Mouse (Mus musculus): ENCODE data around the gene Snorc. TPM values are rescaled to one million over a fixed set of nuclear protein-coding genes. Genes with fewer than 3 reads are reported as not detected.
"Not testable (repeated sequence)": the region's sequence is repeated elsewhere in the genome, so short reads cannot be mapped to it uniquely, and the experiment has no call there.

Snorc gene
- total and polyA plus RNA-seq, 3 experiments: not detected

DNA sequence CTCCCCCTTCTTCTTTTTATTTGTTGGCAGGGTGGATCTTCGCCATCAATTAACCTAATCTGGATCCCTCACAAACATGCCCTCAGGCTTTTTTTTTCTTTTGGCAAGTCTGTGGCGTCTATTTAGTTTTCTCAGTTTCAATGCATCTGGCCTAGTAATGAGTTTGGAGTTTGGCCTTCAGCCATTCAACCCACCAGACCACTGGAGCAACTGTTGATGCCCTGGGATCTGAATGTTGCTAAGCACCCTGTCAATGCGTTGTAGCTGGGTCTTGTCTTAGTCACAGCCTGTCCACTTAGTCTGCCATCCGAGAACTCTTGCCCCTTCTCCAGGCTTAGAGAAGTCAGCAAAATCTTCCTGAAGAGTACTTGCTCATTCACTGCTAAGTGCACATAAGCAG is 12.0 kb upstream of the Snorc start:
- H3K9me3 ChIP-seq (replicated peaks): no peaks in the 10 kb centered on the region
- H3K36me3 ChIP-seq (replicated peaks): no peaks in the 10 kb centered on the region
- TF ChIP-seq GATA1 (IDR thresholded peaks at IDR 0.05; ENCODE audit: borderline replicate concordance, low read length) (no peak), TAL1 (conservative IDR thresholded peaks at IDR 0.05; ENCODE audit: low read depth, low read length) (no peak), POLR2AphosphoS5 (IDR thresholded peaks at IDR 0.05; ENCODE audit: insufficient replicate concordance, low read depth, low read length) (no peak), CTCF (IDR thresholded peaks at IDR 0.05; ENCODE audit: low read depth, low read length) (no peak), GATA2 (IDR thresholded peaks at IDR 0.05; ENCODE audit: borderline replicate concordance, low read depth, low read length) (no peak)
- H3K4me1 ChIP-seq (ENCODE audit: insufficient read depth, low read depth, low read length): no peaks in the 10 kb centered on the region
- no peak overlapping the region for H3K4me3 ChIP-seq (ENCODE audit: low read depth, low read length)
- ATAC-seq (ENCODE audit: extremely low read depth, insufficient number of reproducible peaks, low FRiP score, poor library complexity, severe bottlenecking) (no peak), DNase-seq (ENCODE audit: low spot score) (no peak)
- no peaks in the 10 kb centered on the region for H3K27me3 ChIP-seq (ENCODE audit: insufficient read depth, low read length)

DNA sequence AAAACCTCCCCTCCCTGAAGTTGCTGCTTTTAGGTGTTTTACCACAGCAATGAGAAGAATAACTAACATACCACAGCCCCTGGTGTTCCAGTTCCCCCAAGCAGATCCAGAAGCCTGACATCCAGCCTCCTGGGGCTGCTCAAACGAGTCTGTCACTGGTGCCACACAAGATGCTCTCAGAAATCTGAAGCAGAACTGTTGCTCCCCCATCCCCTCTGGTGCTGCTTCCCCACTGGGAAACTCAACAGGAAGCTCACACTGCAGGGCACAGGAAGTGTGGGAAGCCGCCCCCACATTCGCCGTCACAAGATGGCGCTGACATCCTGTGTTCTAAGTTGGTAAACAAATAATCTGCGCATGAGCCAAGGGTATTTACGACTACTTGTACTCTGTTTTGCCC is 10.2 kb upstream of the Snorc start:
- not testable (repeated sequence) for H3K4me1 ChIP-seq (ENCODE audit: insufficient read depth, low read depth, low read length); H3K4me3 ChIP-seq (ENCODE audit: low read depth, low read length); DNase-seq (ENCODE audit: low spot score); H3K27me3 ChIP-seq (ENCODE audit: insufficient read depth, low read length); H3K9me3 ChIP-seq (replicated peaks); ATAC-seq (ENCODE audit: extremely low read depth, insufficient number of reproducible peaks, low FRiP score, poor library complexity, severe bottlenecking); H3K36me3 ChIP-seq (replicated peaks)

DNA sequence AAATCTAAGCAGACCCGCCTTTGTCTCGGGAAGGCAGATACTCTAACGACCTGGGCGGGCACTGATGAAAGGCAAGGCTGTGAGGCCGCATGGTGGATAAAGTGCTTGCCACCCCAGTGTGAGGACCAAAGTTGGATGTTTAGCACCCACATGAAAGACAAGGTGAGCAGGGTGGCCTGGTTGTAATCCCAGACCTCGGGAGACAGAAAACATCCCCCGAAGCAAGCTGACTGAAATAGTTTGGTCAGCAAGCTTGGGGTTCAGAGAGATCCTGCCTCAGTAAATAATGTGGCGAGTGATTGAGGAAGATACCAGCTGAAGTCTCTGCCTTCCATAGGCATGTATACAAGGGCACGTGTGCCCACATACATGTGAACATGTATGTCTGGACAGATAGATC is 2.6 kb upstream of the Snorc start:
- no peaks in the 10 kb centered on the region for H3K9me3 ChIP-seq (replicated peaks)
- H3K4me1 ChIP-seq (ENCODE audit: insufficient read depth, low read depth, low read length): no peaks in the 10 kb centered on the region
- no peak overlapping the region for H3K4me3 ChIP-seq (ENCODE audit: low read depth, low read length)
- TF ChIP-seq GATA1 (IDR thresholded peaks at IDR 0.05; ENCODE audit: borderline replicate concordance, low read length) (no peak), TAL1 (conservative IDR thresholded peaks at IDR 0.05; ENCODE audit: low read depth, low read length) (no peak)
- peaks cover 33% of the 10 kb centered on the region; the same call in 1 of the 2 replicates for H3K27me3 ChIP-seq (ENCODE audit: insufficient read depth, low read length)
- H3K36me3 ChIP-seq (replicated peaks): no peaks in the 10 kb centered on the region
- ATAC-seq (ENCODE audit: extremely low read depth, insufficient number of reproducible peaks, low FRiP score, poor library complexity, severe bottlenecking) (no peak), DNase-seq (ENCODE audit: low spot score) (no peak)

DNA sequence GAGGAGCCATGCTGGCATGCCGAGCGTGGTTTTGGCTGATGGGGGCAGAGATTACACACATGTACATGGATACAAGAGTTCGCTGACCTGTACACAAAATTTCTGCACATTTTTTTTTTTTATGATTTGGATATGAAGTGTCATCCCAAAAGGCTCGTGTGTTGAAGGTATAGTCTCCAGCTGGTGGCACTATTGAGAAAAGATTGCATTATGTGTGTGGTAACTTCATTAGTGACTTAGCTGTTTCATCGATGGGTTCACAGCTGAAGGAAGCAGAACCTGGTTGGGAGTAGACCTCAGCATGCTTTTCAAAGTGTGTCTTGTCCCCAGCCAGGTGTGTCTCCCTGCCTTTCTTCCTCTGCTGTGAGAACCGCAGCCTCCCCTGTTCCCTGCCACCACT is 1.8 kb upstream of the Snorc start:
- no peak for TF ChIP-seq CTCF (IDR thresholded peaks at IDR 0.05; ENCODE audit: low read depth, low read length)
- TF ChIP-seq GATA1 (IDR thresholded peaks at IDR 0.05; ENCODE audit: borderline replicate concordance, low read length): no peak
- TF ChIP-seq GATA2 (IDR thresholded peaks at IDR 0.05; ENCODE audit: borderline replicate concordance, low read depth, low read length): no peak
- no peak for TF ChIP-seq TAL1 (conservative IDR thresholded peaks at IDR 0.05; ENCODE audit: low read depth, low read length)
- TF ChIP-seq POLR2AphosphoS5 (IDR thresholded peaks at IDR 0.05; ENCODE audit: insufficient replicate concordance, low read depth, low read length): no peak
- Histone ChIP-seq H3K9me3 (replicated peaks) (no peaks in the 10 kb centered on the region), H3K4me3 (ENCODE audit: low read depth, low read length) (no peak overlapping the region), H3K36me3 (replicated peaks) (no peaks in the 10 kb centered on the region), H3K27me3 (ENCODE audit: insufficient read depth, low read length) (peaks cover 38% of the 10 kb centered on the region; the same call in 1 of the 2 replicates), H3K4me1 (ENCODE audit: insufficient read depth, low read depth, low read length) (no peaks in the 10 kb centered on the region)
- no peak for ATAC-seq (ENCODE audit: extremely low read depth, insufficient number of reproducible peaks, low FRiP score, poor library complexity, severe bottlenecking)
- DNase-seq (ENCODE audit: low spot score): no peak

DNA sequence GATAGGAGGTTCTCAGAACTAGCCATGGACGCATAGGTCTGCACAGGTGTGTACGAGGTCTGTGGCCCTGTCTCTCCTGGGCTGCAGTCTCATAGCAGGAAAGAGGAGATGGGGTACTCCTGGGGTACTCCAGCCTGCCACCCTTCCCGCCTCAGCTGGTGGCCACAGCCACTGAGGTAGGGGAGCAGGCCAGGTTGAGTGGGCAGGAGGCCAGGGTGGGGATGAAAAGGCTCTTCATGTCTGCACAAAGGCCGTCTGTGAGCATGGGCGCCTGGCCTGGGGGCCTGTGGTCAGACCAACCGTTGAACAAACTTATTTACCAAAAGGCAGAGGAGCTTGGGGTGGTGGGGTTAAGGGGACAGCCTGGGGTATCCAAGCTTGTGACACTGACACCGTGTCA is 1.8 kb downstream of the Snorc start:
- DNase-seq (ENCODE audit: low spot score) (no peak), ATAC-seq (ENCODE audit: extremely low read depth, insufficient number of reproducible peaks, low FRiP score, poor library complexity, severe bottlenecking) (no peak)
- no peak for TF ChIP-seq POLR2AphosphoS5 (IDR thresholded peaks at IDR 0.05; ENCODE audit: insufficient replicate concordance, low read depth, low read length)
- TF ChIP-seq CTCF (IDR thresholded peaks at IDR 0.05; ENCODE audit: low read depth, low read length): no peak
- TF ChIP-seq GATA2 (IDR thresholded peaks at IDR 0.05; ENCODE audit: borderline replicate concordance, low read depth, low read length): no peak
- no peak for TF ChIP-seq TAL1 (conservative IDR thresholded peaks at IDR 0.05; ENCODE audit: low read depth, low read length)
- TF ChIP-seq GATA1 (IDR thresholded peaks at IDR 0.05; ENCODE audit: borderline replicate concordance, low read length): no peak
- no peaks in the 10 kb centered on the region for H3K4me1 ChIP-seq (ENCODE audit: insufficient read depth, low read depth, low read length)
- no peaks in the 10 kb centered on the region for H3K9me3 ChIP-seq (replicated peaks)
- H3K4me3 ChIP-seq (ENCODE audit: low read depth, low read length): no peak overlapping the region
- H3K36me3 ChIP-seq (replicated peaks): no peaks in the 10 kb centered on the region
- H3K27me3 ChIP-seq (ENCODE audit: insufficient read depth, low read length): peaks cover 55% of the 10 kb centered on the region

DNA sequence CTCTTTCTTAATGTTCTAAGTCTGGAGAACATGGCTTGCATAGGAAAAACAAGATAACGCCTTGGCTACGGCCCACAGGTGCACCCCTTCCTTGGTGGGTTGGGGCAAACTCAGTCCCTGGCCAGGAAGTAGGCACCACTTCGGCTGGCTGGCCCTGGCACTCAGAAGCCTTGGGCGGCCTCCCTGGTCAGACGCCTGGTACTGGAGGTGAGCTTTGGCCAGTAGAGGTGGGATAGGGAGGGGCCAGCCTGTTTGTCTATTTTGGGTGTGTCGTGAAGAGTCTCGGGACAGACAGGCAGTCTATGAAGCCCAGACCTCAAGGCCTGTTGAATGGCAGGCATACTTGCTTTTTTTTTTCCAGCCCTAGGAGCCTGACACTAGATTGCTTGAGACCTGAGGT is 2.5 kb downstream of the Snorc start:
- Histone ChIP-seq H3K4me3 (ENCODE audit: low read depth, low read length) (no peak overlapping the region), H3K4me1 (ENCODE audit: insufficient read depth, low read depth, low read length) (no peaks in the 10 kb centered on the region), H3K9me3 (replicated peaks) (no peaks in the 10 kb centered on the region), H3K36me3 (replicated peaks) (no peaks in the 10 kb centered on the region), H3K27me3 (ENCODE audit: insufficient read depth, low read length) (peaks cover 58% of the 10 kb centered on the region)
- TF ChIP-seq TAL1 (conservative IDR thresholded peaks at IDR 0.05; ENCODE audit: low read depth, low read length) (no peak), POLR2AphosphoS5 (IDR thresholded peaks at IDR 0.05; ENCODE audit: insufficient replicate concordance, low read depth, low read length) (no peak), CTCF (IDR thresholded peaks at IDR 0.05; ENCODE audit: low read depth, low read length) (no peak), GATA1 (IDR thresholded peaks at IDR 0.05; ENCODE audit: borderline replicate concordance, low read length) (no peak), GATA2 (IDR thresholded peaks at IDR 0.05; ENCODE audit: borderline replicate concordance, low read depth, low read length) (no peak)
- DNase-seq (ENCODE audit: low spot score) (no peak), ATAC-seq (ENCODE audit: extremely low read depth, insufficient number of reproducible peaks, low FRiP score, poor library complexity, severe bottlenecking) (no peak)
